Mouse (Mus musculus): ENCODE measurements around the gene Tmem141. TPM values are rescaled to one million over a fixed set of nuclear protein-coding genes. Genes with fewer than 3 reads are reported as not detected.

Gene Tmem141
- total RNA-seq, 1 experiment from 2014 or later: 36.9 TPM

DNA sequence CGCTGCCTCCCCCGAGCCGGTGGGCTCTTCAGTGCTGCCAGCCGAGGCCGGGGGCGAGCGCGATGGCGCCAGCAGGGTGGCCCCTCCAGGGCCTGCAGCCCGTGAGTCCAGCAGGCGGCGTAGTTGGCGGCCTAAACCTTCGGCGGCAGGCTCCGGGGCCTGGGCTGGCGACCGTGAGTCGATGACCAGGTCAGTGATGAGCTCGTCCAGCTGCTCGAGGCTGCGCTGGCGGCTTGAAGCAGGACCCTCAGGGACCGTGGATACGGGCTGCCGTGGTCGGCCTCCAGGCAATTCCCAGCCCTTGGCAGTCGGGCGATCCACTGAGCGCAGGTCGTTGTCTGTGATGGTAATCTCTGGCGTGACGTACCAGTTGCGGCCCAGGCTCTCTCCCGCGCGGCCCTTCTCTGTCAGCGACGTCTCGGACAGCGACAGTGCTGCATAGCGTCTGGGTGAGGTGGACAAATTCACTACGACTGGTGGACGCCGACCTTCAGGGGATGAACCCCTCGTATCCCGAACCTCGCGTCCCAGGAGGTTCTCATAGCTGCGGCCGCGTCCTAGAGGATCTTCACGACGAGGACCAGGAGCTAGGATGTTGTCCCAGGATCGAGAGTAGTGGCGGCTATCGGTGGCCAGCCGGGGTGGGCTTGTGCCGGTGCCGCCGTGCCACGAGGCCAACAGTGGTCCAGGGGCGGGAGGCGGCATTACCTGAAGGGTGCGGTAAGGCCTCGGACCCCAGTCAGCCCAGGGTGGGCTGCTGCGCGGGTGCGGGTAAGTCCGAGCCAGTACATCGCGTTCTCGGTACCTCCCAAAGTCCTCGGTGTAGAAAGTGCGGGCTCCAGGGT, 43.6 kb downstream of the Tmem141 start:
- no peak for DNase-seq

GRCm38 (mm10) chr2:25576965-25577891, 44.6 kb downstream of the Tmem141 start:
- DNase-seq: no peak

GRCm38 (mm10) chr2:25576028-25576850, 45.6 kb downstream of the Tmem141 start:
- DNase-seq: no peak

- DNase-seq: no peak
Measured at GRCm38 (mm10) chr2:25575432-25576027, 46.3 kb downstream of the Tmem141 start.

DNA sequence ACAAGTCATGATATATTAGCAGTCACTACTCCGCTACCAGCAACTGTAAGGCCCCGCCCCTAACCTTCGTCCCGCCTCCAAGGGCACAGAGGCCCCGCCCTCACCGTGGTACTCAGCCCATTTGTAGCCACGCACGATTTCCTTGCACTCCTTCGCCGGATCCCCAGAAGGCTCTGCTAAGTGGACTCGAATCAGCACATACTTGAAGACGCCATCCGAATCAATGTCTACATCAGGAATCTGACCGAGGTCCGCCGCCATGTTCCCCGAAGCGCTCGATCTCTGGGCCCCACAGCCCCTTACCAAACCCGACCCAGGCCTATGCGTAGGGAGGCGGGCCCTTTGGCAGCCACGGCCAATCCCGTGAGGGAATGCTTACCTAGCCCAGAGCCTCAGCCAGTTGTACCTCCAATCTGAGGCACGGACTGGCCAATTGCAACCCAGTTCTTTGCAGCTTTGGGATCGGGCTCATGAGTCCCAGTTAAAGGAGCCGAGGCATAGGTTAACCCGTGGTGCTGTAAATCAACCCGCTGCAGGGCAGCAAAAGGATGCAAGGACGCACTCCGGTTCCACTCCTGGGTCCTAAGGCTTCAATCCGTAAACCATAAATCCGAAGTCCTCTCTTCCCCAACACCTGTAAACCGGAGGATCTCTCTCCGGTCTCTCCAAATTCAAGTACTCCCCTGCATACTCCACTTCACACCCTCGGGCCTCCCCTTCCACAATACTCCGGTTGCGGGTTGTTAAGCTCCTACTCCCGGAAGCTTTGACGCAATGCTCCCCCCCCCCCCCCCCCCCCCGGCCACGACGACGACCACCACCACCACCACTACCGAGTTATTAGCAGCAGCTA, 47.0 kb downstream of the Tmem141 start, which contains the start of the genes Mamdc4 and Phpt1:
Gene Mamdc4, minus strand, starts transcription at position 267 of the 853 bp plus-strand sequence.
Gene Phpt1, minus strand, starts transcription at position 646 of the 853 bp plus-strand sequence.
- DNase-seq: peak; percentile 94

- no peak for DNase-seq
Measured at GRCm38 (mm10) chr2:25574136-25574535, 47.7 kb downstream of the Tmem141 start.

DNA sequence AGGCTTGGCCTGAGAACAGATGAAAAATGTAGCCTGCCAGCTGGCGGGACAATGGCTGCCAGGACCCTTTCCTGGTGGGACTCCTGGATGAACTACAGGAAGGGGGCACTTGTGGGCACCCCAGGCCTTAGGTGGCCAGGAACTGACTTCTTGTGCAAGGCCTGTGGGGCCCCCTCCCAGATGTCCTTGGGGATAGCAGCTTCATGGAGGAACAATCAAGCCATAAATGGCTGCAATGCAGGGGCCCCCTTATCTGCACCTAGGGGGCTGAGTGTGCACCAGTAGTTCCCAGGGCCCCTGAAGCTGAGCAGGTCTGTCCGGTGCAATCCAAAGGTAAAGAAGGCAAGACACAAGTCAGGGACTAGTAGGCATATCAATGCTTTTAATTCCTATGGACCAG, 48.7 kb downstream of the Tmem141 start:
- no peak for DNase-seq

GRCm38 (mm10) chr2:25571221-25571620, 50.6 kb downstream of the Tmem141 start:
- no peak for DNase-seq

Other genes with a start within 250 kb of the Tmem141 start
- 1.6 and 2.1 TPM in 2 replicates for gene Sapcd2, start 249.7 kb downstream of the Tmem141 start, total RNA-seq (2021)
- gene Entpd2, start 226.1 kb downstream of the Tmem141 start, total RNA-seq (2021): 2.4 and 3.7 TPM in 2 replicates
- gene Npdc1, start 222.7 kb downstream of the Tmem141 start, total RNA-seq (2021): 120 and 134 TPM in 2 replicates
- gene Fut7, start 198.7 kb downstream of the Tmem141 start, total RNA-seq (2021): not detected in 2 replicates
- 24.9 and 40.5 TPM in 2 replicates for gene Abca2, start 193.3 kb downstream of the Tmem141 start, total RNA-seq (2021)
- gene Clic3, start 165.2 kb downstream of the Tmem141 start, total RNA-seq (2021): not detected in 2 replicates
- gene Paxx, start 160.9 kb downstream of the Tmem141 start, total RNA-seq (2021): 32.6 and 41.0 TPM in 2 replicates
- gene Ptgds, start 152.0 kb downstream of the Tmem141 start, total RNA-seq (2021): 3.6 and 3.8 TPM in 2 replicates
- gene Lcn12, start 128.1 kb downstream of the Tmem141 start, total RNA-seq (2021): not detected in 2 replicates
- 99.9 and 103 TPM in 2 replicates for gene Fbxw5, start 121.3 kb downstream of the Tmem141 start, total RNA-seq (2021)
- 1.7 and 3.3 TPM in 2 replicates for gene C8g, start 120.3 kb downstream of the Tmem141 start, total RNA-seq (2021)
- 29.2 and 30.2 TPM in 2 replicates for gene Traf2, start 75.1 kb downstream of the Tmem141 start, total RNA-seq (2021)
- 270 and 317 TPM in 2 replicates for gene Edf1, start 64.2 kb downstream of the Tmem141 start, total RNA-seq (2021)
- gene Mamdc4, start 47.2 kb downstream of the Tmem141 start, total RNA-seq (2021): 4.6 and 17.3 TPM in 2 replicates
- gene Phpt1, start 46.8 kb downstream of the Tmem141 start, total RNA-seq (2021): 42.8 and 60.5 TPM in 2 replicates
- gene Ajm1, start 40.2 kb downstream of the Tmem141 start, total RNA-seq (2021): 1.6 and 2.6 TPM in 2 replicates
- gene Rabl6, start 13.5 kb downstream of the Tmem141 start, total RNA-seq (2021): 108 and 118 TPM in 2 replicates
- gene Ccdc183, start 4.3 kb downstream of the Tmem141 start, total RNA-seq (2021): not detected in 2 replicates
- gene Fcna, start 6.0 kb upstream of the Tmem141 start, total RNA-seq (2021): 2.6 and 2.7 TPM in 2 replicates
- gene Lcn8, start 31.1 kb upstream of the Tmem141 start, total RNA-seq (2021): not detected in 2 replicates
- gene Lcn5, start 35.9 kb upstream of the Tmem141 start, total RNA-seq (2021): not detected in 2 replicates
- gene Lcn6, start 54.8 kb upstream of the Tmem141 start, total RNA-seq (2021): not detected in 2 replicates
- gene Lcn10, start 60.7 kb upstream of the Tmem141 start, total RNA-seq (2021): not detected in 2 replicates
- 0.61 TPM in 1 of 2 replicates, not detected in the other for gene Obp2a, start 78.0 kb upstream of the Tmem141 start, total RNA-seq (2021)
- gene Bmyc, start 84.7 kb upstream of the Tmem141 start, total RNA-seq (2021): 45.0 and 47.9 TPM in 2 replicates
- not detected in 2 replicates for gene Obp2b, start 115.0 kb upstream of the Tmem141 start, total RNA-seq (2021)
- not detected in 2 replicates for gene Lcn3, start 143.6 kb upstream of the Tmem141 start, total RNA-seq (2021)
- not detected in 2 replicates for gene Lcn11, start 155.0 kb upstream of the Tmem141 start, total RNA-seq (2021)
- not detected in 2 replicates for gene Gm13539, start 160.3 kb upstream of the Tmem141 start, total RNA-seq (2021)
- not detected in 2 replicates for gene Glt6d1, start 193.8 kb upstream of the Tmem141 start, total RNA-seq (2021)
- not detected in 2 replicates for gene Lcn9, start 201.1 kb upstream of the Tmem141 start, total RNA-seq (2021)
- not detected in 2 replicates for gene Sohlh1, start 225.2 kb upstream of the Tmem141 start, total RNA-seq (2021)
- gene Kcnt1, start 241.7 kb upstream of the Tmem141 start, total RNA-seq (2021): 2.7 and 5.2 TPM in 2 replicates

Measured in adrenal gland, postnatal 25 days (tissue).